Mouse (Mus musculus) heart, embryonic 11.5 days (tissue): Measurements from ENCODE around the gene Tmod3. TPM values are rescaled to one million over a fixed set of nuclear protein-coding genes. Genes with fewer than 3 reads are reported as not detected.

Source experiments
- ATAC-seq: fragments of 200-750 bp; cut with Nextera tagmentation; replicated peaks from 2 replicates; pipeline ENCODE4 v1.8.0; 2017; ENCODE audit warnings: moderate library complexity; ENCODE audit not compliant: insufficient number of reproducible peaks, low FRiP score, low TSS enrichment
- H3K27ac ChIP-seq: fragments of 300-500 bp; sonication (generic); 2 replicates; pipeline ENCODE4 v1.5.1; 2014; ENCODE audit warnings: mild to moderate bottlenecking, low read depth, low read length
- H3K27me3 ChIP-seq: fragments of 300-500 bp; sonication (generic); 2 replicates; pipeline ENCODE4 v1.6.1; 2014; ENCODE audit warnings: mild to moderate bottlenecking, low read length, mixed read lengths; ENCODE audit not compliant: control insufficient read depth, insufficient read depth
- H3K36me3 ChIP-seq: fragments of 300-500 bp; sonication (generic); 2 replicates; pipeline ENCODE4 v1.6.1; 2014; ENCODE audit warnings: mild to moderate bottlenecking, low read length, moderate library complexity, mixed read lengths; ENCODE audit not compliant: control insufficient read depth, insufficient read depth
- H3K4me1 ChIP-seq: fragments of 300-500 bp; sonication (generic); 2 replicates; pipeline ENCODE4 v1.6.1; 2014; ENCODE audit warnings: low read length; ENCODE audit not compliant: control insufficient read depth, insufficient read depth
- H3K4me2 ChIP-seq: fragments of 300-500 bp; sonication (generic); 2 replicates; pipeline ENCODE4 v1.6.1; 2014; ENCODE audit warnings: mild to moderate bottlenecking, moderate library complexity
- H3K4me3 ChIP-seq: fragments of 300-500 bp; sonication (generic); 2 replicates; pipeline ENCODE4 v1.5.1; 2014; ENCODE audit warnings: low read depth, low read length
- H3K9ac ChIP-seq: fragments of 300-500 bp; sonication (generic); 2 replicates; pipeline ENCODE4 v1.6.1; 2014; ENCODE audit warnings: mild to moderate bottlenecking, low read depth, low read length, moderate library complexity
- H3K9me3 ChIP-seq: fragments of 300-500 bp; sonication (generic); replicated peaks from 2 replicates; pipeline ENCODE4 v1.6.1; 2016; ENCODE audit warnings: low read length; ENCODE audit not compliant: control insufficient read depth
- WGBS: fragments of 180-500 bp; shearing (Covaris S2); extraction: QIAGEN DNeasy Blood & Tissue Kit; methylation state at CpG from one replicate; pipeline ENCODE4 v1.1.7; 2014; ENCODE audit not compliant: insufficient replicate concordance; 5-methylcytosine and 5-hydroxymethylcytosine counted together
- polyA plus RNA-seq: library from polyadenylated mRNA; unstranded; fragments of >200 nt; fragmentation: Nextera tagmentation; extraction: Ambion mirVana; gene quantifications from 2 replicates; pipeline ENCODE4 v1.2.1, GENCODE M21; 2014

Tmod3 gene
- polyA plus RNA-seq, 1 experiment from 2014 or later, result 80.0 TPM

DNA sequence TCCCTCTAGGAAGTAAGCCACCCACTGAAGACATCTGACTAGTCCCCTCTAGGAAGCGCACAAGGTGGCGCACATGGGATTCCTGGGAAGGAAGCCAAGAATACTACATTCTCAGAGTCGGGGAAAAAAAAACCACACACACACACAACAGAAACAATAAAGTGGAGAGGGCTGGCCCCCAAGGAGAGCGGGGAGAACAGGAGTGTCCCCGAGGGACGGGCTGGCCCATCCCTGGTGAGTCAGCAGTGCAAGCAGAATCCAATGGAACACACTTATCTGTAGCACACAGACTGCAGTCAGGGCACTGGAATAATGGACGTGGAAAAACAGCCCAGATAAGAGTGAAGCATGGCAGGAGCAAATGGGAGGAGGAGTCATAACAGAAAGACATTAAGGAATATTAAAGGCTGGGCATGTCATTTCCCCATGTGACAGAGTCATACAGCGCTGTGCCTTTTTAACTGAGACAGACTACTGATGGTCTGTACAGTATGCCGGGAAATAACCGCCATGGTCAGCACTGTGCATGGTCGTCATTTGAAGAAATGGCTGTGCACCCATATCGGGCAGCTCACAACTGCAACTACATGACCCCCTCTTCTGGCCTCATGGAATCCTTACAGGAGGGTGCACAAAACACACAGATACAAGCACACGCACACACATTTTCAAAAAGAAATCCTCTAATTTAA, 31.9 kb downstream of the Tmod3 start:
- Histone ChIP-seq H3K4me2 (no peak overlapping the region), H3K27me3 (no peaks in the 10 kb centered on the region), H3K9ac (no peak overlapping the region), H3K9me3 (no peaks in the 10 kb centered on the region), H3K36me3 (peaks cover 3% of the 10 kb centered on the region; the same call in 1 of the 2 replicates), H3K4me3 (no peak overlapping the region), H3K27ac (peak overlapping the region; percentile 54), H3K4me1 (peaks cover 3% of the 10 kb centered on the region; the same call in 1 of the 2 replicates)
- peak; percentile 79 for ATAC-seq
- 62% methylated on average over 13 of the region's 13 CpGs for WGBS

DNA sequence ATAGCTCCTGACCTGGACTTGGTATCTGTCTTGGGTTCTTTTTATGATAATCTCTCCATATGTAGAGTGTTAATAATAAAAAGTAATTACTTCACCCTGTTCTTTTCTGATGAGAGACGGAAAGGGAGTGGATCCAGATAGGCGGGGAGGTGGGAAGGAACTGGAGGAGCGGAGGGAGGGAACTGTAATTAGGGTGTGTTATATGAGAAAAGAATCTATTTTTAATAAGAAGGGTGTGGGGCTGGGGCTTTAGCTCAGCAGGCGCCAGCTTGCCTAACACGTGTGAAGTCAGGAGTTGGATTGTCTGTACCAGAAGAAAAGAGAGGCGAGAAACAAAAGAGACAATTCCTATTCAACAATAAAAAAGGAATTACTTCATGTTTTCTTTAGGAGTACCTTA, 35.8 kb downstream of the Tmod3 start:
- 74% methylated on average over 6 of the region's 6 CpGs for WGBS
- H3K4me1 ChIP-seq, result peaks cover 3% of the 10 kb centered on the region; the same call in 1 of the 2 replicates
- H3K9ac ChIP-seq, result no peak overlapping the region
- H3K9me3 ChIP-seq, result no peaks in the 10 kb centered on the region
- no peak for ATAC-seq
- H3K36me3 ChIP-seq, result no peaks in the 10 kb centered on the region
- no peaks in the 10 kb centered on the region for H3K27me3 ChIP-seq
- no peak overlapping the region for H3K4me2 ChIP-seq
- H3K27ac ChIP-seq, result no peak overlapping the region
- H3K4me3 ChIP-seq, result no peak overlapping the region

DNA sequence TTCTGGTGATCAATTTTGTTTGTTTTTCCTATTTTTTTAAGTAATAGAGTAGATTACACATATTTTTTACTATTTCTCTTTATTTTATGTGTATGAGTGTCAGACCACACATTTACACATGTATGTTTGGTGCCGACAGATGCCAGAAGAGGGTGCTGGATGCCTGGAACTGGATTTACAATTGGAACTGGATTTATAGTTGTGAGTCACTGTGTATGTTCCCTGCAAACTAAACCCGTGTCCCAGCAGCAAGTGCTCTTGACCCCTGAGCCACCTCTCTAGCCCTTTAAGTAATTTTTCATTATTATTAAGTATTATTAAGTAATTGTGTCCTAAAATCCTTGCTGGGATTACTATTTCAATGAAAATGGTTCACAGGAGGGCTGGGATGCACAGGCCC, 37.2 kb downstream of the Tmod3 start:
- no peak overlapping the region for H3K4me2 ChIP-seq
- H3K36me3 ChIP-seq, result no peaks in the 10 kb centered on the region
- no peaks in the 10 kb centered on the region; the same call in 1 of the 2 replicates for H3K4me1 ChIP-seq
- no peaks in the 10 kb centered on the region for H3K9me3 ChIP-seq
- H3K27ac ChIP-seq, result no peak overlapping the region
- ATAC-seq, result no peak
- H3K4me3 ChIP-seq, result no peak overlapping the region
- no peak overlapping the region for H3K9ac ChIP-seq
- no peaks in the 10 kb centered on the region for H3K27me3 ChIP-seq
- 70% methylated on average over 2 of the region's 2 CpGs for WGBS

DNA sequence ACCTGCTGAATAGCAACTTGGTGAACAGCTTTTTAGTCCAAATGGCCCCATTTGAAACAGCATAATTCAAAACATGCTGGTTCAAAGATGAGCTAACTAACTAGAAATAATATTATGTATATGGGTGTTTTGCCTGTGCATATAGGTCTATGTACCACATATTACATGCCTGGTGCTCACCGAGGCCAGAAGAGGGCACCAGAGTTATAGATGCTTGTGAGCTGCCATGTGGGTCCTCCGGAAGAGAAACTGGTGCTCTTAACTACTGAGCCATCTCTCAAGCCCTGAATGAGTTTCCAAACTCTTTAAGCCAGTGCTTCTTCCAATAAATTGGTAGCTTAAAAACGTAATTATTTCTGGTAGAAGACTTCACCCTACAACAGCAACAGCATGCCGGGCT, 37.7 kb downstream of the Tmod3 start:
- Histone ChIP-seq H3K27ac (no peak overlapping the region), H3K4me2 (no peak overlapping the region), H3K27me3 (no peaks in the 10 kb centered on the region), H3K9ac (no peak overlapping the region), H3K9me3 (no peaks in the 10 kb centered on the region), H3K4me1 (no peaks in the 10 kb centered on the region), H3K36me3 (no peaks in the 10 kb centered on the region), H3K4me3 (no peak overlapping the region)
- 50% methylated on average over 4 of the region's 4 CpGs for WGBS
- ATAC-seq, result no peak

DNA sequence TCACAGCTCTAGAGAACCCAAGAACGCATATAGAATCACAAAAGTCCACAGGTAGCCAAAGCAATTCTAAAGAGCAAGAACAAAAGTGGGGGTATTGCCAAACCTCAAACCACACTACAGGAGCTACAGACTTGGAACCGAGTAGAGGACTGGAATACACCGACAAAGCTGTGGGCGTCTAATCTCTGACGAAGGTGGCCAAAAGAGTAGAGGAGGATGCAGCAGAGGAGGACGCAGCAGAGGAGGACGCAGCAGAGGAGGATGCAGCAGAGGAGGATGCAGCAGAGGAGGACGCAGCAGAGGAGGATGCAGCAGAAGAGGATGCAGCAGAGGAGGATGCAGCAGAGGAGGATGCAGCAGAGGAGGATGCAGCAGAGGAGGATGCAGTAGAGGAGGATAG, 38.5 kb downstream of the Tmod3 start:
- Histone ChIP-seq H3K9ac (no peak overlapping the region), H3K27ac (no peak overlapping the region), H3K4me3 (no peak overlapping the region), H3K27me3 (no peaks in the 10 kb centered on the region), H3K36me3 (no peaks in the 10 kb centered on the region), H3K4me1 (no peaks in the 10 kb centered on the region), H3K9me3 (no peaks in the 10 kb centered on the region), H3K4me2 (no peak overlapping the region)
- WGBS, result 93% methylated on average over 8 of the region's 8 CpGs
- no peak for ATAC-seq

DNA sequence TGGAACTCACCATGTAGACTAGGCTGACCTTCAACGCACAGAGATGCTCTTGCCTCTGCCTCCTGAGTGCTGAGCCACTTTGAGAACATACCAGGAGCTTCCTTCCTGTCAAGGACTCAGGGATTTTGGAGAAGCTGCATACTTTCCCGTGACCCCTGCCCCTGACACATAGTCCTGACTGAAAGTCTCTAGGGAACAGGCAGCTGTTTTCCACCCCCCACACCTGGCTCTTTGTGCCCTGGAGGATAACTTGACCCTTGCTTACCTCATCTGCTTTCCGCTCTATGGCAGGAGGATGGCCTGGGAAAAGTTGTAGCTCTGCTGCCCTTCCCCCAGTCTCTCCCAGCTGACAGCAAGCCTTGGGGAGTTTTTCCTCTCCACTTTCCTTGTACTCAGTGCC, 41.7 kb downstream of the Tmod3 start:
- H3K4me3 ChIP-seq, result no peak overlapping the region
- H3K4me2 ChIP-seq, result no peak overlapping the region
- no peak for ATAC-seq
- H3K27ac ChIP-seq, result no peak overlapping the region
- H3K9ac ChIP-seq, result no peak overlapping the region
- H3K27me3 ChIP-seq, result no peaks in the 10 kb centered on the region
- WGBS, result 80% methylated on average over 3 of the region's 3 CpGs
- no peaks in the 10 kb centered on the region for H3K9me3 ChIP-seq
- H3K36me3 ChIP-seq, result peaks cover 15% of the 10 kb centered on the region
- no peaks in the 10 kb centered on the region for H3K4me1 ChIP-seq

DNA sequence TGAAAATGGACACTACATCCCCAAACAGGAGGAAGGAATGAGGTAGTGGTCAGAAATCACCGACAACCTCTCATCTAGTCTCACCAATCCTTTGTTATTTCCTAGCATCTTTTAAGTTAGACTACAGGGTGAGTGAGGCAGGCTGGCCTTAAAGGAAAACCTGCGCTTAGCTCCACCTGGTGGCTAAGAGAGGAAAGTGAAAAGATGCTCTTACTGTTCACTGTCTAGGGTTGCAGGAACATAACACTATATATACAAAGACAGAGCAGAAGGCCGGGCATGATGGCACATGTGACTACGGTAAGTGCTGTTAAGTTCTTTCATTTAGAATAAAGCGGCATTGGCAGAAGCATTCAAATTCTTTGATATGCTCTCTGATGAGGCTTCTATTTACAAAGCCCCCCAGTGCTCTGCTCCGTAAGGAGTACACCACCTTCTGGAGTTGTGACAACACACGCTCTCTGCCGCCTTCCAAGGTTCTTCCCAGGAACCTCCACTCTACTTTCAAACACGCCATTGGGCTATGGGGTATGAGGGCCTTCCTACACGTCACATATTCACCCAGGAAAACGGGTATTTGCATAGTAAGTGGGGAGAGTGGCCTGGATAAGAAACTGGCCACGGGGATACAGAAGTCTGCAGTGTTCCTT, 43.9 kb downstream of the Tmod3 start:
- Histone ChIP-seq H3K4me2 (no peak overlapping the region), H3K9ac (no peak overlapping the region), H3K27ac (no peak overlapping the region), H3K4me3 (no peak overlapping the region), H3K9me3 (no peaks in the 10 kb centered on the region), H3K4me1 (no peaks in the 10 kb centered on the region), H3K27me3 (no peaks in the 10 kb centered on the region), H3K36me3 (peaks cover 15% of the 10 kb centered on the region)
- WGBS, result 61% methylated on average over 12 of the region's 12 CpGs
- no peak for ATAC-seq

DNA sequence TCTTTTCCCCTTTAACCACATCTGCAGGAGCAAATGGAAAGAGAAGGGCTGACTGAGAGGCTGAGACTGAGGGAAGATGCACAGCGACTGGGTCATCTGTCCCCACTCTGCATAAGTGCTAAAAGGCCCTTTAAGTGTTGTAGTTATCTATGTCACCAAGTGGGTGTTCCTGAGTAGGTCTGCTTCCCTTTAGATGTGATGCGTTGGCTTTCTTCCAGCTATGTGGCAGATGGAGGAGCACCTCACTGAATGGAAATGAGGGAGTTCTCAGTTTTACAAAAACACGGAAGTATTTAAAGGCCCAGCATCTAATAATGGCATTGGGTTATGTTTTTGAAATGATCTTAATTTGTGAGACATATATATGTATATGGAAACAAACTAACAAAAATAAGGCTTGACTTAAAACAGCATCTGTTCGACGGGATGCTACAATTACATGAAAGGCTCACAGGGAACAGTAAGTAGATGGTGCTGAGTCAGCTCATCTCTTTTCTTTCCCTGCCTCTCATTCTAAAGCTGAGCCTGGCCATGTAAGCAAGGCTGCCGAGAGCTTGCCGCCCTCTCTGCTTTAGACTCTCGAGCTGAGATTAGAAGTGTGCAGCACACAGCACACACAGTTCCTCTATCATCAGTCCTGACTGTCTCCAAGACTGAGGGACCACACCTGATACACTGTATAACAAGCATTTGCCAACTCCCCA, 48.1 kb downstream of the Tmod3 start:
- Histone ChIP-seq H3K4me1 (no peaks in the 10 kb centered on the region), H3K9ac (no peak overlapping the region), H3K4me3 (no peak overlapping the region), H3K4me2 (no peak overlapping the region), H3K9me3 (no peaks in the 10 kb centered on the region), H3K36me3 (peaks cover 29% of the 10 kb centered on the region), H3K27ac (no peak overlapping the region), H3K27me3 (no peaks in the 10 kb centered on the region)
- no peak for ATAC-seq
- 59% methylated on average over 8 of the region's 8 CpGs for WGBS
